Mouse (Mus musculus) layer of hippocampus, postnatal 36 days (tissue): ENCODE measurements around the gene Ahsa1. TPM values are rescaled to one million over a fixed set of nuclear protein-coding genes. Genes with fewer than 3 reads are reported as not detected.
"Not testable (repeated sequence)": the region's sequence is repeated elsewhere in the genome, so short reads cannot be mapped to it uniquely, and the experiment has no call there.

Experiments
- DNase-seq, 2 experiments: peaks; one replicate each; pipeline ENCODE4 v3.0.0; 2022
- total RNA-seq, 2 experiments: library from RNA; stranded (reverse); gene quantifications; 2 replicates each; pipeline ENCODE4 v1.2.3; 2021

Gene Ahsa1
- total RNA-seq = 100 to 1,000 TPM; 198 to 207 TPM

- peak; percentile 88 to 89 for DNase-seq
Measured at GRCm38 (mm10) chr12:87266108-87266826, at the start of gene Ahsa1, which contains the start of gene Vipas39. Ahsa1 (plus strand) TSS chr12:87266479. Vipas39 (minus strand) TSS chr12:87266256.

DNA sequence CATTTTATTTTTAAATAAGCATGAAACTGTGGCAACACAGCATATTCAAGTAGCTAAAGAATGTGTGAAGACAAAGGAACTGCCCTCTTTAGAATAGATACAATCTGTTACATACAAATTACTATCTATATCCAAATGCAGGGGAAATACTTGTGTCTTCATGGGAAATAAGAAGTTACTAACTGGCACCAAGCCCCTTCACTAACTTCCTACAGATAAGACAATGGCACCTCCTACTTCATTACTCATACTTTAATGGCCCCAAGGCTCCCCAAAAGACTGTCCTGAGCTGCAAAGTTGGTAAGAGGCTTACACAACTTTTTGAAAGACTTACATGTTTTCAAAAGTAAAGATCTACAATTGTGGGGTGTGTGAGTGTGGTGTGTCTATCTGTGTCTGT is 48.7 kb upstream of the Ahsa1 start:
- DNase-seq = no peak

- DNase-seq = no peak
Measured at GRCm38 (mm10) chr12:87219362-87219761, 46.9 kb upstream of the Ahsa1 start.

- DNase-seq = no peak
Measured at GRCm38 (mm10) chr12:87224950-87225349, 41.3 kb upstream of the Ahsa1 start.

- no peak for DNase-seq
Measured at GRCm38 (mm10) chr12:87226801-87227200, 39.5 kb upstream of the Ahsa1 start.

DNA sequence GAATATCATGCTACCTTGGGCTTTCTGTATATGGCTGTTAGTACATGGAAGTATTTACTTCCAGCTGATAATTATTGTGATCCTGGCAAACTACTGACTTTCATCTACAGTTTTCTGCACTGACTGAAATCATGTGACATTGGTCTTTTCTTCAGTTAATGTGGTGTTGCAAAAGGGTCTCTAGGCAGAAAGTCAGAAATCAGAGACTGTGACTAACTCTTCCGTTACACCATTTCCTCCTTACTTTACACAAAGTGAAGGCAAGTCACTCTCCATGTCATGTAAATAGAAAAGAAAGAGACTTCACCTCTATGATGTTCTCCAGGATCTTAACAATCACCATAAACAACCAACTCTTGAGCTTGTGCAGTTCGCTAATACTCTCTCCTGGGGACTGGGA is 36.6 kb upstream of the Ahsa1 start:
- no peak for DNase-seq

DNA sequence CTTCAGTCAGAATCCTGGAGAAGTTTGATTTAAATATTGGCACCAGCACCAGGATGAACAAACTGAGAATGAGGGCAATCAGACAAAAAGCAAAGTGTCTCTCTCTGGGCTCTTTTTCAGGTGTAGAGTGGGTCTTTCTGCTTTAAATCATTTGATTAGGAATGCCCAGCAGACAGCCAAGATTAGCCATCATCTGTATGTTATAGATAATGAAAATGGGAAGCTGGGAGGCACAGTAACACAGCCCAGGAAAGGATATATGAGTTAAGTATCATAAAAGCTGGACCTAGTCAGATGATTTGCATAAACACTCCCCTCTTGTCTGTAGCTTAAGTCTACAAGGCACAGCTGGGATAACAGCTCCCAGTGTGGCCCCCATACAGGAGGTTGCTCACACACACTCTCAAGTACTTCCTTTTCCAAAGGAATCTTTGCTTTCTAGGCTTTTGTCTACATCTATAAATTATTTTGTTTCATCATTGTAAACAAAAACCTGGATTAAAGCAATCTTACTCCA is 35.8 kb upstream of the Ahsa1 start:
- no peak for DNase-seq

DNA sequence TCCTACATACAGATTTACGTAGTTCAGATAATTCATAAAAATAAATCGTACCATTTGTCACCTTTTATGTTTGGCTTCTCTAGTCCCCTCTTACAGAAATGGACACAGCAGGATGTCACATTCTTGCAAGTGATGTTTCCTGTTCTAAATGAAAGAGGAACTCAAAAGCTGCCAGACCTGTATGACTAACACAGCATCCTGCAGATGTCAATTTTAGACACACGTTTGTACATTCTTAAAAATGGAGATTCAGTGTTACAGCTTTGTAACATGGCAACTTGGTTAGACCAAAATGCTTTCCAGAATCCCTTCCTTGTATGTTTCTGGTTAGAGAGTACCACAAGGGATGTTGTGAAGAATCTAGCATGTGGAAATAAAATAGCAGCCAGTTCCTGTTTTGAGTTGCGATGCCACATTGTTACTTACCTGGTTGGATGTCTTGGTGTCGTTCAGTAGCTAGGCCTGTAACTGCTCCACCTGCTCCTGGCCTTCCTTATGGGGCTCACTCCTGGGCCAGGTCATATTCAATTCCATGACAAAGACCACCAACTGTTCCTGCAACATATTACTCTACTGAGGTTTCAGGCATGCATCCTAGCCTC is 29.3 kb upstream of the Ahsa1 start:
- no peak for DNase-seq

- DNase-seq = no peak
Measured at GRCm38 (mm10) chr12:87238632-87239031, 27.6 kb upstream of the Ahsa1 start, which contains the start of gene Noxred1. Noxred1 (minus strand) TSS chr12:87238732.

DNA sequence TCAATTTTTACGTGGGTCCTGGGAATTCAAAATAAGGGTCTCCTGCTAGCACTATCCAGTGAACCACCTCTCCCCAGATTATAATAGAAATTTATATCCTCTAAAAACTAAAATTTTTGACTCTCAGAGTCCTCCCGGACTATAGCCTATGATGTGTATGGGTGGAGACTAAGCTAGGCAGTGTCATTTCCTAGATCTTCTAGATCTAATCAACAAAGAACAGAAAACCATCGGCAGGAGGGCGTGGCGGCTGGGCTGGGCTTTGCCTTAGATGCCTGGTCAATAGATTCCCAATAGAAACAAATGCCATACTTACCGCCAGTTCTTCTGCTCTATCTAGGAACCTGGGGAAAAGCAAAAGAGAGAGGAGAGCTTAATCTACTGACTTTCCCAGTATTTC is 16.1 kb upstream of the Ahsa1 start:
- DNase-seq = no peak

DNA sequence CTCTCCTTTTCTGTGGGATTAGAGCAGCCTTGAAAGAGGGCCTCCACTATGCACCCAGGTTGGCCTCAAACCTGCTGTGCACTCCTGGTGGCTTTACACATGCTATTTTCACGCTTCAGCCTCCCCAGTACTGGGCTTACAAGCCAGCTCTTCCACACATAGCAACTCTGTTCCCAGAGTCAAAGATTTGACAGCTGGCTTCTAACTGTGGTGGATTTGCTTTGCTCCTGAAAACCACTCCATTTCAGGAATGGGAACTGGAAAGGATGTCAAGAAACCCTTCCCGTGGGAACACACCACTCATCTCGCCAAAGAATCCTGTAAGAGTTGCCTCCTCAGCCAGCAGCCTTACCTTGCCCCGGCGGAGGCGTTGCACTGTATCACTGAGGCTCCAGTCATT is 12.4 kb upstream of the Ahsa1 start:
- no peak for DNase-seq

GRCm38 (mm10) chr12:87256629-87257028 is 9.7 kb upstream of the Ahsa1 start:
- no peak for DNase-seq

- no peak for DNase-seq
Measured at GRCm38 (mm10) chr12:87260562-87260961, 5.7 kb upstream of the Ahsa1 start.

DNA sequence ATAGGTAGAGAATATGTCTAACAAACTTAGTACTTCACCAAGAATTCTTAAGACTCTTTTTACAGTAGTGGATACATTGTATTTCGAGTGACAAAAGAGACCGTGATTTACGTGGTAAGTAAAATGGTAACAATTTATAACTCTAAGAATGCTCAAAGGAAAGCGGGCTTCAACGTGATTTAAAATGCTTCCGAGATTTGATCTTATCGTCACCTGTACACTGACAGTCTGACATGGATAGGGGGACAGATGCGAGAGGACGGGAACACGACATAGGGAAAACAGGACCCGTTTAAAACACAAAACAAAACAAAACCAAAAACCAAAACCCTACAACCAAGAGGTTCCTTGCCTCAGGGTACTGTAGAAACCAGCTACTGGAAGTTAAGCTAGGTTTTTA is 835 bp upstream of the Ahsa1 start:
- DNase-seq = no peak

DNA sequence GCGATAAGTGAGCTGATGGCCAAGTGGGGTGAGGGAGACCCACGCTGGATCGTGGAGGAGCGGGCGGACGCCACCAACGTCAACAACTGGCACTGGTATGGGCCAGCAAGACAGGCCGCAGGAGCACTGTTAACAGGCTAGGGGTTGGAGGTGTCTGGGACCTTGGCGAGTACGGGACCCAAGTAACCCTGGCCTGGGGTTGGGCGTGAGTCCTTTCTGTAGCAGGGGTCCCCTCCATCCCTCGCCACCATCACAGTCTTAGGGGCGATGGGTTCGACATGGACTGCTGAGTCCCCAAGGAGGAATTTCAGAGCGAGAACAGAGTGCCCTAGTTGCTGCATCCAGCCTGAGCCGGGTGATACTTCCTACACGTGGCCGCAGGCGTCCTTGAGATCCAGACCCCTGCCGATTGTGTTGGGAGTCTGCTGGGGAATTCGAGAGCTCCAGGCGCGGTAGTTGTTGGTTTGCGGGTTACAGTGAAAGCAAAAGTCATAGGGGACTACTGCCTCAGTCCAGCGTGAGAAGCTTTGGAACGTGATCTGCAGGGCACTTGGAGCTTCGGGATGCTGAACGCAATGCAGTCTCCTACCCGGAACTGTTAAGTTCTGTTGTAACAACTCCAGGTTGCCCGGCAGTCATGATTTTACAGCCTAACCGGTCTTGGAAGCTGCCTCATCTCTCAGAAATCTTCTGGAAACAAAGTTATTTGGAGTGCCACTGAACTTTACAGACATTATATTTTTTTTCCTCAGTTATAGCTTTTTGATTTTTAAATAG is 736 bp downstream of the Ahsa1 start:
- no peak for DNase-seq

DNA sequence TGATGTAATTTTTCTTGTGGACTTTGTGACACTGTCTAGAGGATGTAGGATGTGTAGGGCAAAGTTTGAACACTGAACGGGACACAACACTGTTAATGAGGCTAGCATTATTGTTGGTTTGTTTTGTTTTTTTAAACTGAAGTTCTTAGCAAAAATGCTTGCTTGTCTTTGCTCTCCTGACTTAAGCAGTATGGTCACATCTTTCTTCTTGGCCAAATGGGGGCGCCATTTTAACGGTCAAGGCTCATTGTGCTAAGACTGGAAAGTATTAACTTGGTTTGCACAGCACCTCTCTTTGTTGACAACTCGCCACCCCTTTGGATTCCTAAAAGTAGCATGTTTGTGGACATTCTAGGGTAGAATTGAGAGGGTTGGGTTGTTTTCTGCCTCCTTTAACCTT is 1.4 kb downstream of the Ahsa1 start:
- no peak for DNase-seq

DNA sequence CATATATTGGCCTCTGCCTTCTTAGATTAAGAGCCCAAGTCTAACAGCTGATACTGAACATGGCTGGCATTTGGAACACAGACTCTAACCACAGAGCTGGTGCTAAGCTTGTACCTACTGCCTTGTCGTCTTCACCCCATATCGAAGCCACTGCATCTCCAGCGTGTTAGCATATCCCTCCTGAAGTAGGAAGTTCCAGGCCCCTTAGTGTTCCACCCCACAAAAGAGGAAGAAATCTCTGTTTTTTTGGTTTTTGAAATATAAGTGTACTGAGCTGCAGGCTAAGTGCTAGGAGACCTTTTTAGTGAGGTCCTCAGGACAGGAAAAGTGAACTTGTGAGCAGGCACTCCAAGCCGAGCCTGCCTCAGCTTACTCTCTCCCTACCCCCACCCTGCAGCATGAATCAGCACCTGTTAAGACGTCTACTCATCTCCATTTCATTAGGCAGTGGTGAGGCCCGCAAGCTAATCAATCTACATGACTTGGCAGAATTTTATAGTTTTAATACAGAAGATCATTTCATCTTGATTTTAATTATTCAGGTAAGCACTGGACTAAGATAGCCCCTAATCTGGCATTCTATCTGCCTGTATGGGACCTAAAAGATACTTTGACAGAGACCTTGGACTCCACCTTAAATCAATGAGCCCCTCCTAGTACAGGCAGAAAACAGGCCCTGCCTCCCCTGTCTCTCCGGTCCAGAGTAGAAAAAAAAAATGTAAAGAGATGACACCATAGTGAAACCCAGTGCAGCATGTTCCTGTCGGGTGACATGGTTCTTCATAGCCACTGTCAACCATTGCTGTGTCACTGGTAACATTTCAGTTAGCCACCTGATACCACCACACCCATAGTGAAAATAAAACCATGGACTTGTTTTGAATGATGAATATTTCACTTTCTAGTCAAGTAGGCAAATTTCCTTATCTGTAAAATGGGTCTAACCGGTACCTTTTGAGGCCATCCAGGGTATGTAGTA is 8.9 kb downstream of the Ahsa1 start:
- no peak for DNase-seq

DNA sequence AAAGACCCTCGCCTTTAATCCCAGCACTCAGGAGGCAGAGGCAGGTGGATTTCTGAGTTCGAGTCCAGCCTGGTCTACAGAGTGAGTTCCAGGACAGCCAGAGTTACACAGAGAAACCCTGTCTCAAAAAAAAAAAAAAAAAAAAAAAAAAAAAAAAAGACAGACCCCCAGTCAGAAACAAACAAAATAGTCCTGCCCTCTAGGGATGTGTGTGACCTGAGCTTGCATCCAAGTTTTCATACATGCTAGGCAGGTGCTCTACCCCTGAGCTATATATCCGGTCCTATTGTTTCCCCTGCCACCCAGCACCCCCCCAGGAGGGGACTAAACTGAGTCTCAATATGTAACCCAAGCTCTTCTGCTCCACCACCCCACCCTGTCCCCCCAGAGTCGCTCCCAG is 11.0 kb downstream of the Ahsa1 start:
- DNase-seq = not testable (repeated sequence)

GRCm38 (mm10) chr12:87278118-87278730 is 11.9 kb downstream of the Ahsa1 start:
- DNase-seq = no peak

DNA sequence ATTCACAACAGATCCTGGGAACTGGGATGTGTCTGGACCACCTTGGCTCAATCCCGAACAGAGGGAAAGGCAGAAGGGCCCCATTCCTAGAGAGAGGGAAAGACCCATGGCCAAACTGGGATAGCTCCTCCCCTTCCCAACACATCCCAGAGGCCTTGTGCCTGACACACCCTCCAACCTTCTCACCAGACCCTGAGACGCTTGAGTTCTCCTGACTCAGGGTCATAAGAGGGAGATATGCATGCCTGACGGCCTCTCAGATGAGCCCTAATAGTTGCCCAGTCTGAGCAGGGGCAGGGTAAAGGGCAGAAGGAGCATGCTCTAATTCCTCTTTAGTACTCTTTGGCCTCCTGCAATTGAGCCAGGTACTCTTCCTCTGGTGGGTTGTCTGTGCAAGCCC is 13.1 kb downstream of the Ahsa1 start:
- no peak for DNase-seq

GRCm38 (mm10) chr12:87279879-87280278 is 13.6 kb downstream of the Ahsa1 start:
- DNase-seq = no peak

DNA sequence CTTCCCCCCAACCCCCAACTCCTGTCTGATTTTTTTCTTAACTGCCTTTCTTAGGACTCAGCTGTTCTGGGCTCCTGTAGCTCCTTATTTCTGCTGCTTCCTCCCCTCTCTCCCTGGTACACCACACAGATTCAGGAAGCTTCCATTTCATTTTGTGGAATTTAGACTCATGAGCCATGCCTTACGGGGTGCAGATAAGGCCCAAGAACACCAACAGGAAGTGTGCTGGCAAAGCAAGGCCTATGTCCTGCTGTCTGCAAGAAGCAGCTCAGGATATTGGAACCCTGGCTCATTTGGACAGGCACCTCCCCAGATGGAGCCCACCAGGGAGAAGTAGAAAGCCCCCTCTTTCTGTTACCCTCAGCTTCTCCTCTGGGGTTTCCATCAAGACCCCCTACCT is 15.5 kb downstream of the Ahsa1 start:
- no peak for DNase-seq
